Mouse (Mus musculus) granulocyte monocyte progenitor cell, adult 5-6 weeks (primary cell): Measurements from ENCODE around the gene Palld. TPM values are rescaled to one million over a fixed set of nuclear protein-coding genes. Genes with fewer than 3 reads are reported as not detected.
A peak's percentile ranks its signal among the peaks of the same experiment; 100 is the strongest.

Experiments
- ATAC-seq: replicated peaks from 2 replicates; pipeline ENCODE4 v1.8.0; 2016; ENCODE audit warnings: mild to moderate bottlenecking, moderate TSS enrichment, inconsistent platforms; ENCODE audit not compliant: poor library complexity, severe bottlenecking
- total RNA-seq, 2 experiments: library from RNA; stranded (forward) in 1 of 2; stranded (reverse) in 1 of 2; fragments of 200-712, 200-1000 nt in 1 of 2; fragments of >200 nt in 1 of 2; fragmentation: Nextera tagmentation in 1 of 2; gene quantifications; 2 replicates each; pipeline ENCODE4 v1.2.3; 2014 to 2017

Gene Palld
- total RNA-seq, 2 experiments from 2014 or later, result not detected

- peak; percentile 98 for ATAC-seq
Measured at GRCm38 (mm10) chr8:61606795-61607462, 295.6 kb downstream of the Palld start.

- no peak for ATAC-seq
Measured at GRCm38 (mm10) chr8:61604871-61605270, 297.6 kb downstream of the Palld start.

- no peak for ATAC-seq
Measured at GRCm38 (mm10) chr8:61596889-61597288, 305.6 kb downstream of the Palld start.

GRCm38 (mm10) chr8:61591446-61591845 is 311.0 kb downstream of the Palld start:
- no peak for ATAC-seq

- ATAC-seq, result peak; percentile 89
Measured at GRCm38 (mm10) chr8:61590551-61591431, 311.7 kb downstream of the Palld start.

- ATAC-seq, result no peak
Measured at GRCm38 (mm10) chr8:61589972-61590391, 312.5 kb downstream of the Palld start.

- no peak for ATAC-seq
Measured at GRCm38 (mm10) chr8:61588336-61588735, 314.2 kb downstream of the Palld start.

GRCm38 (mm10) chr8:61587731-61588130 is 314.8 kb downstream of the Palld start:
- no peak for ATAC-seq

- peak; percentile 53 for ATAC-seq
Measured at GRCm38 (mm10) chr8:61586529-61586928, 316.0 kb downstream of the Palld start.

GRCm38 (mm10) chr8:61585746-61586145 is 316.7 kb downstream of the Palld start:
- ATAC-seq, result no peak

GRCm38 (mm10) chr8:61584714-61585383 is 317.6 kb downstream of the Palld start:
- ATAC-seq, result peak; percentile 92

- no peak for ATAC-seq
Measured at GRCm38 (mm10) chr8:61582547-61582946, 319.9 kb downstream of the Palld start.

GRCm38 (mm10) chr8:61581259-61581658 is 321.2 kb downstream of the Palld start:
- ATAC-seq, result no peak

GRCm38 (mm10) chr8:61579831-61580230 is 322.7 kb downstream of the Palld start:
- no peak for ATAC-seq

GRCm38 (mm10) chr8:61578754-61579153 is 323.7 kb downstream of the Palld start:
- ATAC-seq, result peak; percentile 51

GRCm38 (mm10) chr8:61575096-61575653 is 327.3 kb downstream of the Palld start:
- ATAC-seq, result no peak

- ATAC-seq, result no peak
Measured at GRCm38 (mm10) chr8:61574526-61574925, 328.0 kb downstream of the Palld start.

- ATAC-seq, result no peak
Measured at GRCm38 (mm10) chr8:61573179-61573937, 329.1 kb downstream of the Palld start.

- no peak for ATAC-seq
Measured at GRCm38 (mm10) chr8:61572697-61573096, 329.8 kb downstream of the Palld start.

GRCm38 (mm10) chr8:61570637-61571036 is 331.9 kb downstream of the Palld start:
- no peak for ATAC-seq
